Mouse (Mus musculus): ENCODE measurements at regions not wholly inside any gene's neighbourhood (a gene's known extent, or its start where the extent isn't known, plus 50 kb on each side); places are given as distances from the start of the nearest gene placed in this dataset.

DNA sequence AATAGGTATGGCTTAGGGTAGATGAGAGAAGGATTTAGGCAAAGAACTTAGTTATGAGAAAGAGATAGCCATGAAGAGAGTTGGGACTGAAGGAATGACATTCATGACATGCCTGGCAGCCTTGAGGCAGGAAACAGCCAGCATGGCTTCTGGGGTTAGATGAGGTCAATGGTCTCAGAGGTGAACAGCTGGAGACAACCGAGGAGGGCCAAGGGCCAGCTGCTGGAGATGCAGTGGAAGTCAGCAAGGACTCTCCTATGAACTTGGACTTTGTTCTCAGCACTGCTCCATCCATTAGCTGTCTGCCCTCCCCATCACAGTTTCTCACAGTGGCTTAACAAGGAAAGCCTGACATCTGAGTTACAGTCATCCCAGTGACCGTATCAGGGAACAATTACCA, 151.9 kb upstream of the Bmper start:
- Histone ChIP-seq H3K27ac (replicated peaks; ENCODE audit: low read depth, low read length) (no peak overlapping the region), H3K9ac (replicated peaks; ENCODE audit: low read length) (no peak overlapping the region), H3K4me3 (ENCODE audit: low read depth, low read length) (no peak overlapping the region), H3K9me3 (replicated peaks; ENCODE audit: control insufficient read depth, low read length) (no peaks in the 10 kb centered on the region), H3K4me2 (ENCODE audit: low read depth, low read length) (no peak overlapping the region), H3K4me1 (ENCODE audit: control insufficient read depth, insufficient read depth, low read length) (no peaks in the 10 kb centered on the region), H3K27me3 (ENCODE audit: control insufficient read depth, insufficient read depth, low read length) (no peaks in the 10 kb centered on the region), H3K36me3 (replicated peaks; ENCODE audit: control insufficient read depth, insufficient read depth, low read depth, low read length) (no peaks in the 10 kb centered on the region)
- DNase-seq (ENCODE audit: low spot score) (no peak), ATAC-seq (replicated peaks; ENCODE audit: insufficient number of reproducible peaks, low FRiP score, low TSS enrichment, low read depth) (no peak)
- WGBS: 19% methylated on average over 2 of the region's 2 CpGs

DNA sequence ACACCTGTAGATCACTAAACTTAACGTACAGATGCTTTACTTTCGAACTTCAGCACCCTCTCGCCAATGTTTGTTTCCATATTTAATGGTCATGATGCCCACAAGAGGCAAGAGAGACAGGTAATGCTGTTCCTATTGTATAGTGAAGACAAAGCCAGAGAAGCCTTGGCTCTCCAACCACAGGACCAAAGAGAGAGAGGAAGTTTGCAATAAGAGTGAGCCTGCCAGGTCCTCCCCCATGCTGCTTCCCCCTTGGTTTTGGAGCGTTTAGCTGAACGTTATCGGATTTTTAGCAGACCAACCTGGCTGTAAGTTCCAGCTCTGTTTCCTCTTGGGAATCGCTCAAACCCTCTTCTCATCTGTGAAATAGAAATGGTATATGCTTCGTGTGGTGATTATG, 150.1 kb upstream of the Bmper start:
- 85% methylated on average over 8 of the region's 8 CpGs for WGBS
- Histone ChIP-seq H3K9me3 (replicated peaks; ENCODE audit: control insufficient read depth, low read length) (no peaks in the 10 kb centered on the region), H3K9ac (replicated peaks; ENCODE audit: low read length) (no peak overlapping the region), H3K27me3 (ENCODE audit: control insufficient read depth, insufficient read depth, low read length) (no peaks in the 10 kb centered on the region), H3K36me3 (replicated peaks; ENCODE audit: control insufficient read depth, insufficient read depth, low read depth, low read length) (no peaks in the 10 kb centered on the region), H3K4me3 (ENCODE audit: low read depth, low read length) (no peak overlapping the region), H3K4me2 (ENCODE audit: low read depth, low read length) (no peak overlapping the region), H3K4me1 (ENCODE audit: control insufficient read depth, insufficient read depth, low read length) (no peaks in the 10 kb centered on the region), H3K27ac (replicated peaks; ENCODE audit: low read depth, low read length) (no peak overlapping the region)
- DNase-seq (ENCODE audit: low spot score) (no peak), ATAC-seq (replicated peaks; ENCODE audit: insufficient number of reproducible peaks, low FRiP score, low TSS enrichment, low read depth) (no peak)

DNA sequence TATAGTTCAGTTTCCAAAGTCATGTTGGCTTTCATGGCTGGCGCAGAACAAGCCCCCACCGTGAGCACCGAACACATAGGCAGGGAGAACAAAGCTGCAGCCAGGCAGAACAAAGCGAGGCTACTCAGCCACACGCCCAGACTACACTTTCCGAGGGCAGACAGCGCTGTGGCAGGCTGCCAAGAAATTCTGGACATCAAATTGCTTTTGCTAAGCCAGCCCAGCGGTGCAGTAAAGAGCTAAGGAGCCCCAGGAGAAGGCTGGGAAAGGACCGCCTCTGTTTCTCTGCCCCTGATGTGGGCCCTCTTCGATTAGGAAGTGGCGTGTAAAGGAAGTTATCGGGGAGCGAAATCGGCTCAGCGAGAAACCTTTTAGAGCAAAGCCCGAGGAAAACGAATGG, 139.3 kb upstream of the Bmper start:
- peak; percentile 90 for ATAC-seq (replicated peaks; ENCODE audit: insufficient number of reproducible peaks, low FRiP score, low TSS enrichment, low read depth)
- Histone ChIP-seq H3K4me1 (ENCODE audit: control insufficient read depth, insufficient read depth, low read length) (no peaks in the 10 kb centered on the region; the same call in 1 of the 2 replicates), H3K27ac (replicated peaks; ENCODE audit: low read depth, low read length) (peak overlapping the region; percentile 57), H3K9ac (replicated peaks; ENCODE audit: low read length) (peak overlapping the region; percentile 7; the same call in 1 of the 2 replicates), H3K4me3 (ENCODE audit: low read depth, low read length) (no peak overlapping the region), H3K36me3 (replicated peaks; ENCODE audit: control insufficient read depth, insufficient read depth, low read depth, low read length) (no peaks in the 10 kb centered on the region), H3K27me3 (ENCODE audit: control insufficient read depth, insufficient read depth, low read length) (no peaks in the 10 kb centered on the region), H3K4me2 (ENCODE audit: low read depth, low read length) (no peak overlapping the region; the same call in 1 of the 2 replicates), H3K9me3 (replicated peaks; ENCODE audit: control insufficient read depth, low read length) (no peaks in the 10 kb centered on the region)
- WGBS: 35% methylated on average over 17 of the region's 17 CpGs
- peak; percentile 90 for DNase-seq (ENCODE audit: low spot score)

DNA sequence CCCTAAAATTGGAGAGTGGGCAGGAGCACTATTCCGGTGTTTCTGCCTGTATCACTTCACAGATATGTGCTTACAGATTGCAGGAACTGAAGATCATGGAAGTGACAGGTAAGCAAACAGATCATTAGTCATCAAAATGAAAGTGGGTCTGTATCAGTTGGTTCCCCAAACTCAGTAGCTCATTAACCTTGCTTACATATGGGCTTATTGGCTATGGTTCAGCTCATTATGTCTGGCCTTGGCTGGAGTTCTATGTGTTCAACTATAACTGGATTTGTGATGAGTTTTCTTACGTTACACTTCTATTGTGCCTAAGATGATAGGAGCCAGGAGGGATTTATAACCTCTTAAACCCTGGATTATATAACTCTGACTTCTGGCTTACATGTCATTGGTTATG, 133.5 kb upstream of the Bmper start:
- Histone ChIP-seq H3K9ac (replicated peaks; ENCODE audit: low read length) (no peak overlapping the region), H3K36me3 (replicated peaks; ENCODE audit: control insufficient read depth, insufficient read depth, low read depth, low read length) (no peaks in the 10 kb centered on the region), H3K4me3 (ENCODE audit: low read depth, low read length) (no peak overlapping the region), H3K4me1 (ENCODE audit: control insufficient read depth, insufficient read depth, low read length) (no peaks in the 10 kb centered on the region; the same call in 1 of the 2 replicates), H3K27ac (replicated peaks; ENCODE audit: low read depth, low read length) (no peak overlapping the region), H3K4me2 (ENCODE audit: low read depth, low read length) (no peak overlapping the region), H3K27me3 (ENCODE audit: control insufficient read depth, insufficient read depth, low read length) (no peaks in the 10 kb centered on the region), H3K9me3 (replicated peaks; ENCODE audit: control insufficient read depth, low read length) (no peaks in the 10 kb centered on the region)
- DNase-seq (ENCODE audit: low spot score): no peak
- 89% methylated on average over 2 of the region's 2 CpGs for WGBS
- no peak for ATAC-seq (replicated peaks; ENCODE audit: insufficient number of reproducible peaks, low FRiP score, low TSS enrichment, low read depth)

DNA sequence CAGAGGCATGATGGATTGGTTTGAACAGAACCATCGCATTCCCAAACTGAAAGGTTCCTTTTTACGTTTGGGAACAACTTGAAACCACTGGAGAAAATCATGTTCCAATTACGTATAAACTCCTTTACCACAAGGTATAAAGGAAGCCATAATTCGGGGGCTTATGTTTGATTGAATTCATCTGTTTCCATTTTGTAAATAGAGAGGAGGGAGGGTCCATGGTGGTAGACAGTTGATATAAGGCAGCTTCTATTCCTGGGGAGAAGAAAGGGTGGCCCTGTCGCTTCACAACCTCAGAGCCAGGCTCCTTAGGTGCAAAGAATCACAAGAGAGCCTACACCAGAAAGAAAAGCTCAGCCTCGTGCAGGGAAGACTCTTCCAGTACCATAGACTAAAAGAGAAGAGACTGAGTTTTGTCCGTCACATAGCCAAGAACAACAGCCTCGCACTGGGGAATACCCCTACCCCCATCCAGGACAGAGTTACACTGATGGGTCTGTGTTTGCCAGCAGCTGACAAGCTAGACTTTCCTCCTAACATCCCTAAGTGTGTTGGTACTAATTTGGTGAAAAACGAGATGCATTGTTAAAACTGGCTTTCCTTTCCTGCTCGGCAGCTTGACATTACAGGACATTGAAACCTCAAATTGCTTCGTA, 125.6 kb upstream of the Bmper start:
- Histone ChIP-seq H3K4me2 (ENCODE audit: low read depth, low read length) (no peak overlapping the region), H3K27ac (replicated peaks; ENCODE audit: low read depth, low read length) (no peak overlapping the region; the same call in 1 of the 2 replicates), H3K4me3 (ENCODE audit: low read depth, low read length) (no peak overlapping the region), H3K4me1 (ENCODE audit: control insufficient read depth, insufficient read depth, low read length) (no peaks in the 10 kb centered on the region), H3K36me3 (replicated peaks; ENCODE audit: control insufficient read depth, insufficient read depth, low read depth, low read length) (no peaks in the 10 kb centered on the region), H3K9ac (replicated peaks; ENCODE audit: low read length) (no peak overlapping the region), H3K9me3 (replicated peaks; ENCODE audit: control insufficient read depth, low read length) (no peaks in the 10 kb centered on the region), H3K27me3 (ENCODE audit: control insufficient read depth, insufficient read depth, low read length) (no peaks in the 10 kb centered on the region)
- WGBS: 32% methylated on average over 11 of the region's 11 CpGs
- DNase-seq (ENCODE audit: low spot score) (peak; percentile 77), ATAC-seq (replicated peaks; ENCODE audit: insufficient number of reproducible peaks, low FRiP score, low TSS enrichment, low read depth) (peak; percentile 77)

DNA sequence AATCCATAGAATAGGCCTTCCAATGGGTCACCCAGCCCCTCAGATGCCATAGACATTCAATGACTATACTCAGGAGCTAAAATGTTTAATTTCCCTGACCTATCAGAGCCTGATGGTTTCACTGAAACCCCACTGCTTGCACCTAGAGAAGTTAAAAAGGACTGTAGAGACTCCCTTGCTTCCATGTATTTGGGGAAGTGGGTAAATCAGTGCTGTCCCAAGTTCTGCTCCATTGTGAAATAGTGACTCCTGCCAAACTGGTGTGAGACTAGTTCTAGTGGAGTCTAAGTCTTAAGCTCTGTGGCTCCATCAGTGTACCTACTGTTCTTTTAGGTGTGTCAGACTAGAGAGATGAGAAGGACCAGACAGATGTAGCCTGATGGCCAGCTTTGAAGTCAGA, 121.3 kb upstream of the Bmper start:
- no peaks in the 10 kb centered on the region for H3K9me3 ChIP-seq (replicated peaks; ENCODE audit: control insufficient read depth, low read length)
- no peak for DNase-seq (ENCODE audit: low spot score)
- H3K27me3 ChIP-seq (ENCODE audit: control insufficient read depth, insufficient read depth, low read length): no peaks in the 10 kb centered on the region
- H3K36me3 ChIP-seq (replicated peaks; ENCODE audit: control insufficient read depth, insufficient read depth, low read depth, low read length): no peaks in the 10 kb centered on the region
- H3K4me1 ChIP-seq (ENCODE audit: control insufficient read depth, insufficient read depth, low read length): no peaks in the 10 kb centered on the region
- H3K4me2 ChIP-seq (ENCODE audit: low read depth, low read length): no peak overlapping the region
- no peak overlapping the region for H3K4me3 ChIP-seq (ENCODE audit: low read depth, low read length)
- H3K27ac ChIP-seq (replicated peaks; ENCODE audit: low read depth, low read length): no peak overlapping the region
- ATAC-seq (replicated peaks; ENCODE audit: insufficient number of reproducible peaks, low FRiP score, low TSS enrichment, low read depth): no peak
- no peak overlapping the region for H3K9ac ChIP-seq (replicated peaks; ENCODE audit: low read length)

DNA sequence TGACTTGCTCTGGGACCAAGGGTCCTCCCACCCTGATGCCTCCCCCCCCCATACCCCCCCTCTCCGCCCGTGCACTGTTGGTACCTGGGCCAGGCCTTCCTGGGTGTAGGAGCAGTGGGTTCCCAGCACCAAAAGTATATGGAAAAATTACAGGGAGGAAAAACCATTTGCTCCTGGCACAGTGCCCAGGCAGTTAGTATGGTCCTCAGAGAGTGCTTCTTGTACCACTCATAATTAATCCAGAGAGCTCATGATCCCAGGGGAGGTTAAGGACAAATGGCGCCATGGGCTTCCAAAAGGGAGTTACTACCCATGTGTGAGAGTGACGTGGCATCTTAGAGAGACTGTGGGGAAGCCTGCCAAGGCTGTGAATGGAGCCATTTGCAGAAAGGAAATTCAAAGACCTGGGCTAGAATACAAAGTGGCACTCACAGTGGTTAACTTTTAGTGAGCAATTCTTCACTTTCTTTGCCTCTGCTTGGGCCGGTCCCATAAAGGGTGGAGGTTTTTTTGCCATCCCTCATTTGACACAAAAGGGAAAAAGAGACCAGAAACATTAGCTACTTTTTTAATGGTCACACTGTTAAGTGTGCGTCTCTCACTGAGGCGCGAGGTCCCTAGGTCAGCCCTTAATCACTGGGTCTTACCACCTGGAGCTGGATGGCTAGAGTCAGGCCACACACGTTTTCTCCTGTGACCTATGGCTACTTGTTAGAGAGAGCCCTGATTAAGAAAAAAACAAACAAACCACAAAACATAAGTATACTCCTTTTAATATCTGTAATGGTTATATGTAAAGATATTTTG, 120.7 kb upstream of the Bmper start:
- H3K4me3 ChIP-seq (ENCODE audit: low read depth, low read length): no peak overlapping the region
- DNase-seq (ENCODE audit: low spot score) (no peak), ATAC-seq (replicated peaks; ENCODE audit: insufficient number of reproducible peaks, low FRiP score, low TSS enrichment, low read depth) (0 out of 2 replicates have a peak, but pooled peaks have one; percentile 23)
- 81% methylated on average over 9 of the region's 9 CpGs for WGBS
- no peak overlapping the region for H3K4me2 ChIP-seq (ENCODE audit: low read depth, low read length)
- no peaks in the 10 kb centered on the region for H3K9me3 ChIP-seq (replicated peaks; ENCODE audit: control insufficient read depth, low read length)
- no peaks in the 10 kb centered on the region for H3K36me3 ChIP-seq (replicated peaks; ENCODE audit: control insufficient read depth, insufficient read depth, low read depth, low read length)
- H3K9ac ChIP-seq (replicated peaks; ENCODE audit: low read length): no peak overlapping the region
- H3K27me3 ChIP-seq (ENCODE audit: control insufficient read depth, insufficient read depth, low read length): no peaks in the 10 kb centered on the region
- no peaks in the 10 kb centered on the region for H3K4me1 ChIP-seq (ENCODE audit: control insufficient read depth, insufficient read depth, low read length)
- no peak overlapping the region for H3K27ac ChIP-seq (replicated peaks; ENCODE audit: low read depth, low read length)

DNA sequence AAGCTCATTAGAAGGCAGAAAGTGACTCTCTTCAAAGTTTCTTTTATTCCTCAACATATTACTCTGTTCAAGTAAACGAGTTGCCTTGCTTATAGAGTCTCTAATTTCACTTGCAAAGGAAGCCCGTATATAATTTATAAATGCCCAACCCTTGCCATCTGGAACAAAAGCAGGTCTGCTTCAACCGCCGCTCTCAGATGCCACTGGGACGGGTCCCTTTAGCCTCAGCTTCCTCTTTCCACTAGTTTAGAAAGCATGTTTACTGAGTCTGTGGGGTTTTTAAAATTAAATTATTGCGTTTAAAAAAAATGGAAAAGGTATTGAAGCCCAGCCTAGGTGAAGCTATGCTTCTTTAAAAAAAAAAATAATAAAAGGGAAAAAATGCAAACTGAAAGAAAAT, 111.4 kb upstream of the Bmper start:
- Histone ChIP-seq H3K27ac (replicated peaks; ENCODE audit: low read depth, low read length) (no peak overlapping the region), H3K27me3 (ENCODE audit: control insufficient read depth, insufficient read depth, low read length) (no peaks in the 10 kb centered on the region), H3K9ac (replicated peaks; ENCODE audit: low read length) (no peak overlapping the region), H3K9me3 (replicated peaks; ENCODE audit: control insufficient read depth, low read length) (no peaks in the 10 kb centered on the region), H3K4me1 (ENCODE audit: control insufficient read depth, insufficient read depth, low read length) (no peaks in the 10 kb centered on the region), H3K4me3 (ENCODE audit: low read depth, low read length) (no peak overlapping the region), H3K36me3 (replicated peaks; ENCODE audit: control insufficient read depth, insufficient read depth, low read depth, low read length) (no peaks in the 10 kb centered on the region), H3K4me2 (ENCODE audit: low read depth, low read length) (no peak overlapping the region)
- no peak for DNase-seq (ENCODE audit: low spot score)
- ATAC-seq (replicated peaks; ENCODE audit: insufficient number of reproducible peaks, low FRiP score, low TSS enrichment, low read depth): no peak
- 79% methylated on average over 6 of the region's 6 CpGs for WGBS
